Mouse (Mus musculus): ENCODE measurements around the gene Pcna.

DNA sequence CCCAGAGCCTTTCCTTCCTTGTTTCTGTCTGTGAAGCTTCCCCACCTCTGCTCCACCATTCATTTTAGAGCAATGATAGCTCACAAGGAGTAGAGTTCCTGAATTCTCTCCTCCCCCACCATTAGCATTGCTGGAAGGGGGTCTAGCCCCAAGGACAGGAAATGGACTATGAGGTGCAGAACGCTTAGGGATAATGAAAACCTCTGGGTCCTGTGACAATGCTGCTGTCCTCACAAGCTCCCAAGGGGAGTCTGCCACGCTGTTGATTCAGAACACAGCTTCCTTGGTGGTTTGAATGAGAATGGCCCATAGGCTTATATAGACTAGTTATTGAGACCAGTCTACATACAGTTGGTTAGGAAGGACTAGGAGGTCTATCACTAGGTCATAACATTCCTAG is 17.8 kb downstream of the Pcna start:
- no peak for TF ChIP-seq CTCF (IDR thresholded peaks at IDR 0.05; ENCODE audit: low read depth, low read length)
- no peak for TF ChIP-seq TAL1 (conservative IDR thresholded peaks at IDR 0.05; ENCODE audit: low read depth, low read length)
- TF ChIP-seq GATA1 (IDR thresholded peaks at IDR 0.05; ENCODE audit: borderline replicate concordance, low read length) = no peak
- no peak for TF ChIP-seq GATA2 (IDR thresholded peaks at IDR 0.05; ENCODE audit: borderline replicate concordance, low read depth, low read length)

Measured in G1E (cell line).